Mouse (Mus musculus) activated CD4-positive, CD25-positive, alpha-beta regulatory T cell (primary cell): ENCODE results near the gene H2-Q6. TPM values are rescaled to one million over a fixed set of nuclear protein-coding genes. Genes with fewer than 3 reads are reported as not detected.

ENCODE experiments used
- polyA plus RNA-seq, 2 experiments: library from polyadenylated mRNA; unstranded; fragments of 100-300 nt; shearing (Covaris generic); gene quantifications; one replicate each; pipeline ENCODE4 v1.2.1; 2017

Gene H2-Q6
- polyA plus RNA-seq, result 100 to 1,000 TPM; 448 to 693 TPM

DNA sequence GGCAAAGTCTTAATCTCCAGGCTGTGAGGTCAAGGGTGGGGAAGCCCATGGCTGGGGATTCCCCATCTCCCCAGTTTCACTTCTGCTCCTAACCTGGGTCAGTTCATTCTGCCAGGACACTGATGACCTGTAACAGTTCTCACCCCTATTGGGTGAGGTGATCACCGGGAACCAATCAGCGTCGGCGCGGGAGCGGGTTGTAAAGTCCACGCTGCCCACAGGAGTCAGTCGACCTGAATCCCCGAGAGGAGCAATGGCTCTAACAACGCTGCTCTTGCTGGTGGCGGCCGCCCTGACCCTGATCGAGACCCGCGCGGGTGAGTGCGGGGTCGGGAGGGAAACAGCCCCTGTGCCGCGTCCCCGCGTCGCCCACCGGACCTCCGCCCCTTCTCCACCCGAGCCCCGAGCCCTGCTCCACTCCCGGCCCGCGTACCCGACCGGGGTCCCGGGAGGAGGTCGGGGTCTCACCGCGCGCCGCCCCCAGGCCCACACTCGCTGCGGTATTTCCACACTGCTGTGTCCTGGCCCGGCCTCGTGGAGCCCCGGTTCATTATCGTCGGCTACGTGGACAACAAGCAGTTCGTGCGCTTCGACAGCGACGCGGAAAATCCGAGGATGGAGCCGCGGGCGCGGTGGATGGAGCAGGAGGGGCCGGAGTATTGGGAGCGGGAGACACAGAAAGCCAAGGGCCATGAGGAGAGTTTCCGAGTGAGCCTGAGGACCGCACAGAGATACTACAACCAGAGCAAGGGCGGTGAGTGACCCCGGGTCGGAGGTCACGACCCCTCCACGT, at the start of gene H2-Q6:
TSS of gene H2-Q6 (plus strand) at position 227 of the 793 bp plus-strand sequence.

DNA sequence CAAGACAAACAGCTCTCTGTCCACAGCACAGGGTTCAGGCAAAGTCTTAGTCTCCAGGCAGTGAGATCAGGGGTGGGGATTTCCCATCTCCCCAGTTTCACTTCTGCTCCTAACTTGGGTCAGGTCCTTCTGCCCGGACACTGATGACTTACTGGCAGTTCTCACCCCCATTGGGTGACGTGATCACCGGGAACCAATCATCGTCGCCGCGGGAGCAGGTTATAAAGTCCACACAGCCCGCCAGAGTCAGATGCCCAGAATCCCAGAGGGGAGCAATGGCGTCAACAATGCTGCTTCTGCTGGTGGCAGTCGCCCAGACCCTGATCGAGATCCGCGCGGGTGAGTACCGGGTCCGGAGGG, 45.3 kb upstream of the H2-Q6 start, which contains the start of gene H2-Q4:
TSS of gene H2-Q4 (plus strand) at position 249 of the 360 bp plus-strand sequence.

DNA sequence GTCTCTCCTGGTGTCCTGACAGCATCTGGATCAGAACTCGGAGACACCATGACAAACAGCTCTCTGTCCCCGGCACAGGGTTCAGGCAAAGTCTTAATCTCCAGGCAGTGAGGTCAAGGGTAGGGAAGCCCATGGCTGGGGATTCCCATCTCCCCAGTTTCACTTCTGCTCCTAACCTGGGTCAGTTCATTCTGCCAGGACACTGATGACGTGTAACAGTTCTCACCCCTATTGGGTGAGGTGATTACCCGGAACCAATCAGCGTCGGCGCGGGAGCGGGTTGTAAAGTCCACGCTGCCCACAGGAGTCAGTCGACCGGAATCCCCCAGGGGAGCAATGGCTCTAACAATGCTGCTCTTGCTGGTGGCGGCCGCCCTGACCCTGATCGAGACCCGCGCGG, 14.2 kb downstream of the H2-Q6 start, which contains the start of gene H2-Q7:
TSS of gene H2-Q7 (plus strand) at position 271 of the 400 bp plus-strand sequence.

DNA sequence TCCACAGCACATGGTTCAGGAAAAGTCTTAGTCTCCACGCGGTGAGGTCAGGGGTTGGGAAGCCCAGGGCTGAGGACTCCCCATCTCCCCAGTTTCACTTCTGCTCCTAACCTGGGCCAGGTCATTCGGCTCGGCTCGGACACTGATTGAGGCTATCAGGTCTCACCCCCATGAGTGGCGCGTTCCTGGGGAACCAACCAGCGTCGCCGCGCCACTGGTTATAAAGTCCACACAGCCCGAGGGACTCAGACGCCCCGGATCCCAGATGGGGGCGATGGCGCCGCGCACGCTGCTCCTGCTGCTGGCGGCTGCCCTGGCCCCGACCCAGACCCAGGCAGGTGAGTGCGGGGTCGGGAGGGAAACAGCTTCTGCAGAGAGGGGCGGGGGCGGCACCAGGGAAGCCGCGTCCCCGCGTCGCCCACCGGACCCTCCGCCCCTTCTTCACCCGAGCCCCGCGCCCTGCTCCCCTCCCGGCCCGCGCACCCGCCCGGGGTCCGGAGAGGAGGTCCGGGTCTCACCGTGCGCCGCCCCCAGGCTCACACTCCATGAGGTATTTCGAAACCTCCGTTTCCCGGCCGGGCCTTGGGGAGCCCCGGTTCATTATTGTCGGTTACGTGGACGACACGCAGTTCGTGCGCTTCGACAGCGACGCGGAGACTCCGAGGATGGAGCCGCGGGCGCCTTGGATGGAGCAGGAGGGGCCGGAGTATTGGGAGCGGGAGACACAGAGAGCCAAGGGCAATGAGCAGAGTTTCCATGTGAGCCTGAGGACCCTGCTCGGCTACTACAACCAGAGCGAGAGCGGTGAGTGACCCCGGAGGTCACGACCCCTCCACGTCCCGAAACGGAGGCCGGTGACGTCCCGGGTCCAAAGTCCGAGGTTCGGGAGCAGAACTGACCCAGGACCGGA, 45.4 kb downstream of the H2-Q6 start, which contains the start of gene H2-Q10:
TSS of gene H2-Q10 (plus strand) at position 248 of the 910 bp plus-strand sequence.

Other genes with a start within 250 kb of the H2-Q6 start
- gene Aif1, start 248.8 kb upstream of the H2-Q6 start, polyA plus RNA-seq, result 10 to 100 TPM in 1 of 2 experiments, 1 to 10 TPM in 1; 5.5 to 18.3 TPM
- 10 to 100 TPM in 1 of 2 experiments, 1 to 10 TPM in 1; 8.9 to 14.6 TPM for gene Lst1, start 236.4 kb upstream of the H2-Q6 start, polyA plus RNA-seq
- 1,000 to 10,000 TPM; 1,461 to 1,672 TPM for gene Ltb, start 230.4 kb upstream of the H2-Q6 start, polyA plus RNA-seq
- 10 to 100 TPM; 27.9 to 30.5 TPM for gene Tnf, start 222.8 kb upstream of the H2-Q6 start, polyA plus RNA-seq
- gene Lta, start 219.5 kb upstream of the H2-Q6 start, polyA plus RNA-seq, result 100 to 1,000 TPM in 1 of 2 experiments, 10 to 100 TPM in 1; 94.1 to 110 TPM
- 1 to 10 TPM in 1 of 2 experiments, not detected in 1; 1.2 TPM for gene Gm16181, start 204.0 kb upstream of the H2-Q6 start, polyA plus RNA-seq
- 1 to 10 TPM; 4.2 to 9.7 TPM for gene Atp6v1g2, start 191.2 kb upstream of the H2-Q6 start, polyA plus RNA-seq
- gene Nfkbil1, start 189.1 kb upstream of the H2-Q6 start, polyA plus RNA-seq, result 10 to 100 TPM; 20.6 to 22.5 TPM
- 100 to 1,000 TPM; 227 to 243 TPM for gene Ddx39b, start 183.1 kb upstream of the H2-Q6 start, polyA plus RNA-seq
- gene H2-D1, start 162.1 kb upstream of the H2-Q6 start, polyA plus RNA-seq, result 1,000 to 10,000 TPM; 4,556 to 6,565 TPM
- gene H2-Q1, start 104.4 kb upstream of the H2-Q6 start, polyA plus RNA-seq, result under 1 TPM in 1 of 2 experiments, not detected in 1; 0.64 TPM
- 10 to 100 TPM; 10.9 to 18.5 TPM for gene H2-Q2, start 82.6 kb upstream of the H2-Q6 start, polyA plus RNA-seq
- 10 to 100 TPM; 45.4 to 61.9 TPM for gene H2-Q4, start 45.2 kb upstream of the H2-Q6 start, polyA plus RNA-seq
- 1,000 to 10,000 TPM; 1,586 to 2,503 TPM for gene H2-Q7, start 14.3 kb downstream of the H2-Q6 start, polyA plus RNA-seq
- gene H2-Q10, start 45.2 kb downstream of the H2-Q6 start, polyA plus RNA-seq, result 10 to 100 TPM; 13.2 to 21.8 TPM
- gene Pou5f1, start 81.2 kb downstream of the H2-Q6 start, polyA plus RNA-seq, result not detected
- gene Tcf19, start 92.0 kb downstream of the H2-Q6 start, polyA plus RNA-seq, result 10 to 100 TPM; 31.6 to 32.0 TPM
- 1 to 10 TPM; 7.6 to 8.0 TPM for gene Cchcr1, start 92.2 kb downstream of the H2-Q6 start, polyA plus RNA-seq
- not detected for gene Psors1c2, start 108.4 kb downstream of the H2-Q6 start, polyA plus RNA-seq
- gene Cdsn, start 127.3 kb downstream of the H2-Q6 start, polyA plus RNA-seq, result under 1 TPM in 1 of 2 experiments, not detected in 1; 0.12 TPM
- gene 2300002M23Rik, start 142.6 kb downstream of the H2-Q6 start, polyA plus RNA-seq, result under 1 TPM in 1 of 2 experiments, not detected in 1; 0.12 TPM
- gene Sfta2, start 176.7 kb downstream of the H2-Q6 start, polyA plus RNA-seq, result not detected
- not detected for gene Gm9573, start 201.8 kb downstream of the H2-Q6 start, polyA plus RNA-seq
- gene Mucl3, start 218.8 kb downstream of the H2-Q6 start, polyA plus RNA-seq, result under 1 TPM in 1 of 2 experiments, not detected in 1; 0.06 TPM
- 10 to 100 TPM; 22.3 to 24.8 TPM for gene Vars2, start 242.7 kb downstream of the H2-Q6 start, polyA plus RNA-seq
- gene Gtf2h4, start 248.9 kb downstream of the H2-Q6 start, polyA plus RNA-seq, result 10 to 100 TPM; 18.2 to 20.7 TPM